Mouse (Mus musculus) left cerebral cortex, adult 11 months (tissue): ENCODE measurements around the gene Cbx7.
A peak's percentile ranks its signal among the peaks of the same experiment; 100 is the strongest.

Source experiments
- DNase-seq: peaks from one replicate; pipeline ENCODE4 v3.0.0; 2022; ENCODE audit warnings: low spot score

The Cbx7 gene

GRCm38 (mm10) chr15:79970940-79971339 is at the start of gene Cbx7:
Cbx7 (minus strand) TSS chr15:79971119.
- no peak for DNase-seq

DNA sequence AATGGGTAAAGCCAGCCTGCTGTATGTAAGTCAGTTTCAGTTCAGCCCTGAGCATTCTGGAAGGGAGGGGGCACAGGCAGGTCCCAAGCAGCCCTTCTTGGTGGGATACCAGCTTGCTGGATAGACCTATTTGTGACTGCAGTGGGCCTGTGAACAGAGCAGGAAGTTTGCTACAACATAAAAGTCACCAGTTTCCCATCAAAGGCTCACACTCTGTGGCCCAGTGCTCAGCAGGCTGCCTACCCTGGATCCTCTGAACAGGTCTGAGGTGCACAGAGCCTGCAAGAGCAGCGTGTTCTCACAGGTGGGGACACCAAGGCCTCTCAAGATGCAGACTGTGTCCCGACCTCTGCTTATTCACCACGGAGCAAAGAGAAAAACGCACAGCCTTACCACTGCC is 49.6 kb upstream of the Cbx7 start:
- no peak for DNase-seq

- DNase-seq, result no peak
Observed at GRCm38 (mm10) chr15:80019625-80020024, 48.7 kb upstream of the Cbx7 start.

DNA sequence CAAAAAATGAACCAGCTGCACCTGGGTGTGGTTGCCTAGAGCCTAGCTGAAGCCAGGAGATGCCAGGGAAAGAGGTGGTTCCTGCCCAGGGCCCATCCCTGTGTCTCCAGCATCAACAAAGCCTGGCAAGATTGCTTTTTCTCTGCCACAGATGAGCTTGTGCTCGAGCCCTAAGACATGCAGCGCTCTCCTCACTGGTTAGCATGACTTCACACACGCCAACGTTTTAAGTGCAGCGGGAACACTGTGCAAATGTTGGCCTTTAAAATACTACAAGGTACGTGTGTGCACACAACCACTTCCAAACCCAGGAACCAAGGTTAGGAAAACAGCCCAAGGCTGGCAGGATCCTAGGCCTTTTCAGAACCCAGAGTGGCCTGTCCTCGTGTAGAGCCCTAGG is 48.3 kb upstream of the Cbx7 start:
- no peak for DNase-seq

DNA sequence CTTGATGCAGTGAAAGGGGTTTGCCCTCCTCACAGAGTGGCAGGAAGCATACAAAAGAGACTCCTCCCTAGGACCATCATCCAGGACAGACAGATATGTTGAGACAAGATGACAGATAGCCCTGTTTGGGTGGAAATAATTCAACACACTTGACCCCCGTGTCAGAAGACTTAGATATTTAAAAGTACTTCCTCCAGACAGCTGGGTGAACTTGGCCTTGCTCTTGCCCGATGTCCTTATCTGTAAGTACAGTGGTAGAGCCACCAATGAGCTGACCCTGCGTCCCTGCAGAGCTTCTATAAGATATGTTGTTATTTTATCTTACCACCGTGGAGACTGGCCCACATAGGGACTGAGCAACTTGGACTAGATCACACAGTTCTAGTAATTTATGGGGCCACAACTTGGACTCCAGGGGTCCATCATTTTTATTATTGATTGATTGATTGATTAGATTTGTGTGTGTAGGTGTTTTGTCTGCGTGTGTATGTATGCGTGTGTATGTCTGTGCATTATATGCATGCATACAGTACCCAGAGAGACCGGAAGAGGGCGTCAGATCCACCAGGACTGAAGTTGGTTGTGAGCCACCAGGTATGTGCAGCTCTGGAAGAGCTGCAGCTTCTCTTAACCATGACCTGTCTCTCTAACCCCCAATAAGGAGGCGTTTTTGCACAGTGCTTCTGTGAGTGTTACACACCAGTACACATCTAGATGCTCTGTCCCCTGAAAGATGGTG is 45.8 kb upstream of the Cbx7 start:
- DNase-seq, result no peak

- DNase-seq, result no peak
Observed at GRCm38 (mm10) chr15:80015211-80015952, 44.5 kb upstream of the Cbx7 start.

GRCm38 (mm10) chr15:80014321-80015210 is 43.6 kb upstream of the Cbx7 start, which contains the start of gene Pdgfb:
Pdgfb (minus strand) TSS chr15:80014977.
- DNase-seq, result no peak

GRCm38 (mm10) chr15:80014031-80014320 is 43.1 kb upstream of the Cbx7 start:
- no peak for DNase-seq

GRCm38 (mm10) chr15:80013256-80014030 is 42.5 kb upstream of the Cbx7 start:
- DNase-seq, result no peak

- DNase-seq, result peak; percentile 59
Observed at GRCm38 (mm10) chr15:80012527-80013201, 41.7 kb upstream of the Cbx7 start.

DNA sequence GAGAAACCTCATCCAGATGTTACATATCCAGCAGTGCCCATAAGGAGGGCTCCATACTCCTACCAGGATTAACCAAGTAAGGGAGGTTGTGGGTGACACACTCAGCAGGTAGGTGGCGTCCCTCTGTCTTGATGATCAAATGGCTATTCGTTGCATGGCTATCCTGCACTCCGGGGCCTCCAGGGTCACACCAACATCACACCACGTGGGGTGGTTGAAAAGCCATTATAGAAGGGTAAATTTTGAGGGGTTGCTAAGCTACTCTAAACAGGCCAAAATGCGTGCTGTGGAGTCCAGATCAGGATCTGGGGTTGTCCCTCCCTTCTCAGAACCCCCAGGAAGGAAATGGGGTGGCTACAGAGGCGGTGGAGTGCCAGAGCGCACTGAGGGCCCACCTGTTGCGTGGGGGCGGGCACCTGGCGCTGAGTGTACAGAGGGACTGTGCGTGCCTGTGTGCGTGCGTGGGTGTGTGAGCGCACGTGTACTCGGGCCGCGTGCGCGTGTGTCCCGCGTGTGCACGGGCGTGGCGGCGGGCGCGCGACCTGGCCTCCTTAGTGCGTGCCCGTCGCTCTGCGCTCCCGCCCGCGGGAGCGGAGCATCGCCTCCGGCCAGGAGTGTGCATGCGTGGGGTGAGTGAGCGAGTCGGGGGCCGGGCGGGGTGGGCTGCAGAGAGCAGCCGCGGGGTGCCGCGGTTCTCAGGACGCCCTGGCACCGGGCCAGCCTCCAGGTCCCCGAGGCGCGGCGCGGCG is 41.0 kb upstream of the Cbx7 start:
- peak; percentile 89 for DNase-seq

DNA sequence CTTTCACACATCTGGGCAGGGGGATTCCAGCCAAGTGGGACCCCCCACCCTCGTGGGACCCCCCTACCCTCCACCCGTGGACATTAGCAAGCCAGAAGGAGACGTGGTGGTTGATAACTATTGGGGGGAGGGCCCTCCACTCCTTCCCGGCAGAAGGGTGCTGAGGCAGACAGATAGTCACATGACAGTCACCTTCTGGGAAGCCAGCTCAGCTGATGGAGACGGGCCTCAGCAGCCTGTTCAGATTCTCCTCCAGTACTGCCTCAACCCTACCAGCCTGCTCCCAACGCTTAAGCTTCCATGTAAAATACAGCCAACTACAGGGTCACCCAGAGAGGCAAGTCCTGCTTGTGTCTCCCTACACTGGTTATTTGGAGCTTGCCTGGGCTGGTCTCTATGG is 40.3 kb upstream of the Cbx7 start:
- DNase-seq, result no peak

- DNase-seq, result no peak
Observed at GRCm38 (mm10) chr15:80010182-80010558, 39.3 kb upstream of the Cbx7 start.

GRCm38 (mm10) chr15:80009421-80010181 is 38.7 kb upstream of the Cbx7 start:
- DNase-seq, result no peak

DNA sequence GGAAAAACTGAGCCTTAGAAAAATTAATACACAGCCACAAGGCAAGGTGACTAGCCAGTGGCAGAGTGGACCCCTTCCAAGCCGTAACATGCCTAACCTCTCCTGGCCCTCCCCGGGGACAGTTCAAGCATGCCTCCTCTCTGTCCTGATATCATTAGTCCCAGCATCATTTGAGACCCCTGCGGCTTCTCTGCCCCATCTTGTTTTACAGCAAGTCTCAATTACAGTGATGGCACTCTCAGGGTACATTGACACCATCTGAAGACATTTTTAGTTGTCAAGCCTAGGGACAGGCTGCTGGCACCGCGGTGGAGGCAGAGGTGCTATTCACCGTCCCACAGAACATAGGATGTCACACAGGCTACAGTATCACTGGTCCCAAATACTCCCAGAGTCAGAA is 37.5 kb upstream of the Cbx7 start:
- no peak for DNase-seq

DNA sequence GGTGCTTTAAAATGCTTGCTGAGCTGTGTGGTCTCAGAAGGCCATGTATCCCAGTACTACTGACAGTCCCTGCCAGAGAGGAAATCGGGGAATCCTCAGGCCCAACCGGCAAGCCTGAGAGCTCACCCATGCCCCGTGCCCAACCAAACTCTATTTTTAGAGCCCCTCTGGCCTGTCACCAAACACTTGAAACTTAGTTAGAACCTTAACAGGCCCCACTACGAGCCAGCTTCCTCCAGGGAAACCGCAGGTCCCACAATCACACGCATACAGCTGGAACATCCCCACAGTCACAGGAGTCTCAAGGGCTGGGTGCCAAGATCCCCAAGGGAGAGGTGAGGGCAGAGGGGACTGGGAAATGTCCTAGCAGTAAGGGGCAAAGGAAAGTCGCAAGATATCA is 35.2 kb upstream of the Cbx7 start:
- no peak for DNase-seq

- DNase-seq, result no peak
Observed at GRCm38 (mm10) chr15:80005436-80005835, 34.5 kb upstream of the Cbx7 start.

DNA sequence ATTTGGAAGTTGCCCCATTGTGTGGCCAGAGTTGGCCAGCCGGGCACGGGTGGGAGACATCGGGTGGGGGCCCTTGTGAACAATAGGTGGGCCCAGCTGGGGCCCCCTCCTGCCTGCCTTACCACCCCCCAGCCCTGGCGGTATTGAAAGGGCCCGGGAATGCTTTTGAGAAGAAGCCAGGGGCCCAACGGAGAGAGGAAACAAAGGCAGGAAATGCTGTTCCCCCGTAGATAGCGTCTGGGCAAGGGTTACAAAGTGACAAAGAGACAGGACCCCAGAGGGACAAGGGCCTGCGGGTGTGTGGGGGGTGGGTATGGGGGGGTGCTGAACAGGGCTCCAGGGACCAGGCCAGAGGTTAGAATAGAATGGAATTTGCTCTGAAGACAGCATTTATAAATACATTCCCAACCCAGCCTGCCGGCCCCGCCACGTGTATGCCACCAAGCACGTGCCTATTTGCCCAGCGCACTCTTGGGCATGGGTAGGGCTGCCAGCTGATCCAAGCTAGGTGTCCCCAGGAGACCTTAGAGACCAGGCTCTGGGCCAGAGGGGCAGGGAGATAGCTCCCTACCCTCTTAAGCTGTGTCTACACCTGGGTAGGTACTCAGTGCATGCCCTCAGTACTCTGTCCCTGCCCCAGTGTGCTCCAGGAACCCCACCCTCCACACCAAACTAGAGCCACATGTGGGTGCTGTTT is 33.9 kb upstream of the Cbx7 start:
- DNase-seq, result no peak

DNA sequence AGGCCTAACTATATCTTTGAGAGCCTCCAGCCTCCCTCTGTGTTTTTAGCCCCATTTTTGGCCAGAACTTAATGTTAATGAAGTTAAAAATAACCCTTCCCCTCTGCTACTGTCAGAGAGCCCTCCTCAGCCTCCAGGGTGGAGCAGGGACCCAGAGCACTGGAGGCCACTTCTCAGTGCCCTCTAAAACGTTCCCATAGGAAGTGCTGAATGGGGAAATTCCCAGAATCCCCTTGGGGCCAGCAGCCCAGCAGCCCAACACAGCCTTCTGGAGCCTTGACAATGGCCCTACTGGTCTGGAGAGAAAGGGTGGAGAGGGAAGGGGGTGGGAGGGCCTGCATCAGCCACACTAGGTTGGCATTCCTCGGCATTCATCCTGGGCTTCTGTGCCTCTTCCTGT is 32.7 kb upstream of the Cbx7 start:
- DNase-seq, result no peak
